Mouse (Mus musculus): ENCODE measurements at regions not wholly inside any gene's neighbourhood (a gene's known extent, or its start where the extent isn't known, plus 50 kb on each side); places are given as distances from the start of the nearest gene placed in this dataset.
"Not testable (repeated sequence)": the region's sequence is repeated elsewhere in the genome, so short reads cannot be mapped to it uniquely, and the experiment has no call there.

- no peak for DNase-seq
Observed at GRCm38 (mm10) chr2:48315306-48315705, 498.6 kb upstream of the Acvr2a start.

- DNase-seq: peak in 1 of 2 experiments; percentile 2
Observed at GRCm38 (mm10) chr2:48316180-48316889, 497.6 kb upstream of the Acvr2a start.

- peak; percentile 64 to 78 for DNase-seq
Observed at GRCm38 (mm10) chr2:48317821-48318220, 496.1 kb upstream of the Acvr2a start.

- peak in 1 of 2 experiments; percentile 3 for DNase-seq
Observed at GRCm38 (mm10) chr2:48318384-48319030, 495.4 kb upstream of the Acvr2a start.

GRCm38 (mm10) chr2:48321471-48321870 lies 492.4 kb upstream of the Acvr2a start:
- no peak for DNase-seq

- DNase-seq: no peak
Observed at GRCm38 (mm10) chr2:48322278-48322677, 491.6 kb upstream of the Acvr2a start.

GRCm38 (mm10) chr2:48328204-48328603 lies 485.7 kb upstream of the Acvr2a start:
- DNase-seq: no peak

- no peak for DNase-seq
Observed at GRCm38 (mm10) chr2:48332783-48333182, 481.1 kb upstream of the Acvr2a start.

GRCm38 (mm10) chr2:48348021-48348420 lies 465.9 kb upstream of the Acvr2a start:
- no peak for DNase-seq

GRCm38 (mm10) chr2:48349794-48350193 lies 464.1 kb upstream of the Acvr2a start:
- no peak for DNase-seq

- DNase-seq: no peak
Observed at GRCm38 (mm10) chr2:48350206-48350605, 463.7 kb upstream of the Acvr2a start.

GRCm38 (mm10) chr2:48371572-48371971 lies 442.3 kb upstream of the Acvr2a start:
- not testable (repeated sequence) for DNase-seq

- DNase-seq: no peak
Observed at GRCm38 (mm10) chr2:48373086-48373485, 440.8 kb upstream of the Acvr2a start.

GRCm38 (mm10) chr2:48374302-48374701 lies 439.6 kb upstream of the Acvr2a start:
- no peak for DNase-seq

GRCm38 (mm10) chr2:48378160-48378559 lies 435.7 kb upstream of the Acvr2a start:
- no peak for DNase-seq

GRCm38 (mm10) chr2:48378749-48379148 lies 435.2 kb upstream of the Acvr2a start:
- no peak for DNase-seq

- DNase-seq: no peak
Observed at GRCm38 (mm10) chr2:48380140-48380539, 433.8 kb upstream of the Acvr2a start.

GRCm38 (mm10) chr2:48380786-48381185 lies 433.1 kb upstream of the Acvr2a start:
- DNase-seq: no peak

GRCm38 (mm10) chr2:48381481-48382075 lies 432.3 kb upstream of the Acvr2a start:
- no peak for DNase-seq

GRCm38 (mm10) chr2:48398504-48398903 lies 415.4 kb upstream of the Acvr2a start:
- DNase-seq: no peak

- no peak for DNase-seq
Observed at GRCm38 (mm10) chr2:48399191-48399590, 414.7 kb upstream of the Acvr2a start.

GRCm38 (mm10) chr2:48402813-48403212 lies 411.1 kb upstream of the Acvr2a start:
- DNase-seq: no peak

GRCm38 (mm10) chr2:48404460-48404859 lies 409.4 kb upstream of the Acvr2a start:
- DNase-seq: no peak

GRCm38 (mm10) chr2:48407876-48408275 lies 406.0 kb upstream of the Acvr2a start:
- DNase-seq: peak; percentile 41 to 57

Measured in cerebellum, postnatal 10 days (tissue).